Mouse (Mus musculus): ENCODE data around the gene Tcf7l2. TPM values are rescaled to one million over a fixed set of nuclear protein-coding genes. Genes with fewer than 3 reads are reported as not detected.

Gene Tcf7l2
- polyA plus RNA-seq, 1 experiment, result 18.2 TPM

DNA sequence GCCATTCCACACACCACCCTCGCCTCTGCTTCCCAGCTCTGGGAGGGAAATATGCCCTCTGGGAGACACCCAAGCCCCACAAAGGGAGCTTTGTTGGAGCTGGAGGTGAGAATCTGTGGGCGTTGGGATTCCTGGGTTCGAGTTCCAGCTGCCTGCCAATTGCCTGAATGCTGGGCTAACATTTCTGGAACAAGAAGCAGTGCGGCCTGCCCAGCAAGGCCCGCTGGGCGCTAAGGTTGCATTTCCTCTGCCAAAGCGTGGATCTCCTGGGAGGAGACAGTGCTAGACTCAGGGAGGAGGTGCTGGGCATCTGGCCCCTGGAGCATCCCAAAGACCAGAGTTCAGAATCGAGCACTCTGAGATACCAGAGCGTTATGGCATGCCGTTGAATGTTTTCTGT is 38.3 kb downstream of the Tcf7l2 start:
- H3K27ac ChIP-seq (ENCODE audit: insufficient read depth, low read depth, low read length), result no peak overlapping the region
- 59% methylated on average over 10 of the region's 10 CpGs for WGBS
- no peak for TF ChIP-seq POLR2A (IDR thresholded peaks at IDR 0.05; ENCODE audit: low read depth, low read length)
- TF ChIP-seq CTCF (conservative IDR thresholded peaks at IDR 0.05; ENCODE audit: insufficient read depth, insufficient read length, low read depth, low read length), result no peak
- no peaks in the 10 kb centered on the region for H3K27me3 ChIP-seq (replicated peaks; ENCODE audit: control insufficient read depth, insufficient read depth, low read length)
- H3K4me1 ChIP-seq (ENCODE audit: control insufficient read depth, insufficient read depth, low read length), result peaks cover 4% of the 10 kb centered on the region; the same call in 1 of the 2 replicates
- H3K4me3 ChIP-seq (ENCODE audit: insufficient read depth, low read depth, low read length), result no peak overlapping the region
- DNase-seq, result peak; percentile 44
- no peaks in the 10 kb centered on the region for H3K36me3 ChIP-seq (ENCODE audit: control insufficient read depth, insufficient read depth, low read length)

DNA sequence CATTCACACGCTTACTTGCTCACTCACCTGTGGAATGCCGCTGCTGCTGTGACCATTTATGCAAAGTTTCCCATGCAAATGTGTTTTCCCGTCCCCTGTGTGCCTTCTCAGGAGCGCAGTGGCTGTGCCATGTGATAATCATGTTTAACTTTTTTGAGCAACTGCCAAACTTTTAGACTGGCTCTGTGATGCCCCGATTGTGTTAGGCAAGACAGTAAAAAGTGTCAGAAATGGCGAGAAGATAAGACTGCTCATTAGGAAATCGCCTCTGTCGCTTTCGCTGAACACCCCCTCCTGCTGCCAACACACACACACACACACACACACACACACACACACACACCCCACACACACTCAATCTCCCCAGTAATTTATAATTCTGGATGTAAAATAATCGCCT is 39.5 kb downstream of the Tcf7l2 start:
- WGBS, result 61% methylated on average over 10 of the region's 10 CpGs
- H3K27ac ChIP-seq (ENCODE audit: insufficient read depth, low read depth, low read length), result no peak overlapping the region
- no peak overlapping the region for H3K4me3 ChIP-seq (ENCODE audit: insufficient read depth, low read depth, low read length)
- H3K27me3 ChIP-seq (replicated peaks; ENCODE audit: control insufficient read depth, insufficient read depth, low read length), result no peaks in the 10 kb centered on the region
- DNase-seq, result peak; percentile 38
- no peak for TF ChIP-seq POLR2A (IDR thresholded peaks at IDR 0.05; ENCODE audit: low read depth, low read length)
- no peak for TF ChIP-seq CTCF (conservative IDR thresholded peaks at IDR 0.05; ENCODE audit: insufficient read depth, insufficient read length, low read depth, low read length)
- peaks cover 4% of the 10 kb centered on the region; the same call in 1 of the 2 replicates for H3K4me1 ChIP-seq (ENCODE audit: control insufficient read depth, insufficient read depth, low read length)
- no peaks in the 10 kb centered on the region for H3K36me3 ChIP-seq (ENCODE audit: control insufficient read depth, insufficient read depth, low read length)

DNA sequence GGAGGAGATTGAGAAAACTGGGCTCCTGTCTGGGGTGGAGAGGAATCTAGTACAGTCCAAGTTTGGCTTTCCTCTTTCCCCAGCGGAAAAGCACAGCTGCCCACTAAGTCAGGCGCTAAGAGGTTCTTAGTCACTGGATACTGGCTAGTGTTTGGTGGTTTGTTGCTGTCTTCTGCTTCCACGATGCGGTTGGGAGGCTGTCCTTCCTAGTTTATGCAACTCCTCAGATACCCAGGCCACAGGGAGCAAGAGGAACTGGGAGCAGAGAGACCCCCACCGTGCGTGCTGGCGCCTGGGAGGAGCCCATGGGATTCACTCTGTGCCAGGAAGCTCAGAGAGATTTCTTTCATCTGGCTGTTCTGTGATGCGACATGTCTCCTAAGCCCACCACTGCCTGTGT is 40.1 kb downstream of the Tcf7l2 start:
- DNase-seq, result no peak
- H3K27me3 ChIP-seq (replicated peaks; ENCODE audit: control insufficient read depth, insufficient read depth, low read length), result no peaks in the 10 kb centered on the region
- H3K4me1 ChIP-seq (ENCODE audit: control insufficient read depth, insufficient read depth, low read length), result peaks cover 4% of the 10 kb centered on the region; the same call in 1 of the 2 replicates
- TF ChIP-seq CTCF (conservative IDR thresholded peaks at IDR 0.05; ENCODE audit: insufficient read depth, insufficient read length, low read depth, low read length) (no peak), POLR2A (IDR thresholded peaks at IDR 0.05; ENCODE audit: low read depth, low read length) (no peak)
- no peak overlapping the region for H3K4me3 ChIP-seq (ENCODE audit: insufficient read depth, low read depth, low read length)
- no peak overlapping the region for H3K27ac ChIP-seq (ENCODE audit: insufficient read depth, low read depth, low read length)
- H3K36me3 ChIP-seq (ENCODE audit: control insufficient read depth, insufficient read depth, low read length), result no peaks in the 10 kb centered on the region
- WGBS, result 78% methylated on average over 8 of the region's 8 CpGs

DNA sequence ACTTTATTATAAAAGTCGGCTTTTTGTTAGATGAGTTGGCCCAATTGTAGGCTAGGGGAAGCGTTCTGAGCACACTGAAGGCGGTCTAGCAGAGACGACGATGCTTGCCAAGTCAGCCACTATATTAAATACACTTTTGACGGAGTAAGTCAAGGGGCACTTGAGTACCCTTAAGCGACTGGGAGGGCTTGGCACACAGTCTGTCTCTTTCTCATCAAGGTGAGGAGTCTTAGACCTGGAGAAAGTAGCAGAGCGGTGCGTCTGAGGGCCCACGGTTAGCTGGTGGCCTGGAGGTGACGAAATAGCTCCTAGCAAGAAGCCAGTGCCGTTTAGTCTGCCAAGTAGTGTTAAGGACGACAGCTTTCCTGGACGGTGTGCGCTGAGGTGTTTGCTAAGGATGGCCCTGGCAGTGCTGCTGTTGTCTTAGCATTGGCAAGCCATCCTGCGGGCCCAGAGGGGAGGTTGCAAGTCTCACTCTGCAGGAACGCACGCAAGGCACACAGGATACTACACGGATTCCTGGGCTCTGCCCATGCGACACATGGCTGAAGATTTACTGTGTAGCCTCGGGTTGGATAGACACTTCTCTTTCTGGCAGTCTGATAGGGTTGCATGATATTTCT is 43.3 kb downstream of the Tcf7l2 start:
- peak; percentile 33 for DNase-seq

DNA sequence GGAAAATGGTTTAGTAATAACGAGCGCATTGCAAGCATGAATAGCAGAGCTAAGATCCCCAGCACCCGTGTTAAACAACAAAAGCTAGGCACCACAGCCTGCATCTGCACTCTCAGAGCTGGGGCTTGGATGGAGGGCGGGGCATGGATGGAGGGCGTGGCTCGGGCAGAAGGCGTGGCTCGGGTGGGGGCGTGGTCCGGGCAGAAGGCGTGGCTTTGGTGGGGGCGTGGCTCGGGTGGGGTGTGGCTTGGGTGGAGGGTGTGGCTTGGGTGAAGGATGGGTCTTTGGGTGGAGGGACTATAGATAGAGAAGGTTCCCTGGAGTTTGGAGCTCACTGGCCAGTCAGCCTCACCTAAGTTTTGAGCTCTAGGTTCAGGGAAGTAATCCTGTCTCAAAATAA is 45.8 kb downstream of the Tcf7l2 start:
- DNase-seq, result no peak
- Histone ChIP-seq H3K4me3 (ENCODE audit: insufficient read depth, low read depth, low read length) (no peak overlapping the region), H3K4me1 (ENCODE audit: control insufficient read depth, insufficient read depth, low read length) (0 out of 2 replicates have a peak, but pooled peaks cover under 1% of the 10 kb centered on the region), H3K36me3 (ENCODE audit: control insufficient read depth, insufficient read depth, low read length) (no peaks in the 10 kb centered on the region), H3K27me3 (replicated peaks; ENCODE audit: control insufficient read depth, insufficient read depth, low read length) (no peaks in the 10 kb centered on the region), H3K27ac (ENCODE audit: insufficient read depth, low read depth, low read length) (no peak overlapping the region)
- 87% methylated on average over 13 of the region's 13 CpGs for WGBS
- TF ChIP-seq CTCF (conservative IDR thresholded peaks at IDR 0.05; ENCODE audit: insufficient read depth, insufficient read length, low read depth, low read length) (no peak), POLR2A (IDR thresholded peaks at IDR 0.05; ENCODE audit: low read depth, low read length) (no peak)

More for the DNA sequence above, 43.3 kb downstream of the Tcf7l2 start:
- Histone ChIP-seq H3K4me3 (ENCODE audit: insufficient read depth, low read depth, low read length) (no peak overlapping the region), H3K36me3 (ENCODE audit: control insufficient read depth, insufficient read depth, low read length) (no peaks in the 10 kb centered on the region), H3K27ac (ENCODE audit: insufficient read depth, low read depth, low read length) (no peak overlapping the region), H3K27me3 (replicated peaks; ENCODE audit: control insufficient read depth, insufficient read depth, low read length) (no peaks in the 10 kb centered on the region), H3K4me1 (ENCODE audit: control insufficient read depth, insufficient read depth, low read length) (no peaks in the 10 kb centered on the region)
- no peak for TF ChIP-seq POLR2A (IDR thresholded peaks at IDR 0.05; ENCODE audit: low read depth, low read length)
- TF ChIP-seq CTCF (conservative IDR thresholded peaks at IDR 0.05; ENCODE audit: insufficient read depth, insufficient read length, low read depth, low read length), result no peak
- 61% methylated on average over 21 of the region's 21 CpGs for WGBS

DNA sequence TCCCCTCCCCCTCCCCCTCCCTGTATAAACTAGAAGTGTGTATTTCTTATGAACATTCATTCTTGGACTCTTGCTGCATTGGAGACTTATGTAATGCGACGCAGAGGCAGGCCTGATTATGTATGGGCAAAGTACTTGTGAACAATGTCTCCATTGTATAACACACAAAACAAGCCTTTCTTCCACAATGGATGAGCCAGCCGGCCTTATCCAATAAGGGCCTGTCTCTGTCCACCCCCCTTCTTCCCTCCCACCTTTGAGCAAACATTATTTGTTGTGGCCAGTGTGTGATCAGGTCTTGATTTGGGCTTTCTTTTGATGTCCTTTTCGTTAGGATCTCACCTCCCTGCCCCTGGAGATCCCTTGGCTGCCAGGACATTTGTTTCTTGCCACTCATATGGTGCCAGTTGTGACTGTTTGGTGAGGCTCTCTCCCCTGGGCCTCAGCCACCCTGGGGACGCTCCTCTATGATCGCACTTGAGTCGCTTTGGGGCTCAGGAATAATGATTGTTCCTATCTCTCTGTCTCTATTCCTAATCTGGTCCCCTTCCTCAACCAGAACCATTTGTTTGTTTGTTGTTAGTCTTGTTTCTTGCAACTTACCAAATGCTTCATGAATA is 46.8 kb downstream of the Tcf7l2 start:
- peaks cover 4% of the 10 kb centered on the region; the same call in 1 of the 2 replicates for H3K4me1 ChIP-seq (ENCODE audit: control insufficient read depth, insufficient read depth, low read length)
- 88% methylated on average over 7 of the region's 7 CpGs for WGBS

DNA sequence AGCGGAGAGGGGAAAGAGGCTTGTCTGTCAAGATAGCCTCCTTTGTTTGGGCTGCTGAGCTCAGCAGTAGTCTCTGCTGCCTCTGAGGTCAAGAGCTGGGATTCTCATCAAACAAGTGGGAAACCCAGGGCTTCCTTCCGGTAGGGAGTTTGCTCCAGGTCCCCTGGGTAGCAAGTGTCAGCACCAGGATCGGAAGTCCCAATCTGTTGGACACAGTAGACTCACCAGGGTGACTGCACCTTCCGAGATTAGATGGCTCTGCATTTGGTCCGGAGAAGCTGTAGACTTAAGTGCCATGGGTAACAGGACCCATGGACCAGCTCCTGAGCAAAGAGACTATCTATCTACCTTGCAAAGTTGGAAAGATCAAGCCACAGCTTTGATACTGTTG is 47.3 kb downstream of the Tcf7l2 start:
- TF ChIP-seq CTCF (conservative IDR thresholded peaks at IDR 0.05; ENCODE audit: insufficient read depth, insufficient read length, low read depth, low read length), result no peak
- no peak for TF ChIP-seq POLR2A (IDR thresholded peaks at IDR 0.05; ENCODE audit: low read depth, low read length)
- Histone ChIP-seq H3K27ac (ENCODE audit: insufficient read depth, low read depth, low read length) (no peak overlapping the region), H3K36me3 (ENCODE audit: control insufficient read depth, insufficient read depth, low read length) (no peaks in the 10 kb centered on the region), H3K4me1 (ENCODE audit: control insufficient read depth, insufficient read depth, low read length) (peaks cover 4% of the 10 kb centered on the region; the same call in 1 of the 2 replicates), H3K27me3 (replicated peaks; ENCODE audit: control insufficient read depth, insufficient read depth, low read length) (no peaks in the 10 kb centered on the region), H3K4me3 (ENCODE audit: insufficient read depth, low read depth, low read length) (no peak overlapping the region)
- DNase-seq, result no peak
- WGBS, result 69% methylated on average over 5 of the region's 5 CpGs

More for the DNA sequence above, 46.8 kb downstream of the Tcf7l2 start:
- Histone ChIP-seq H3K27me3 (replicated peaks; ENCODE audit: control insufficient read depth, insufficient read depth, low read length) (no peaks in the 10 kb centered on the region), H3K27ac (ENCODE audit: insufficient read depth, low read depth, low read length) (no peak overlapping the region), H3K4me3 (ENCODE audit: insufficient read depth, low read depth, low read length) (no peak overlapping the region), H3K36me3 (ENCODE audit: control insufficient read depth, insufficient read depth, low read length) (no peaks in the 10 kb centered on the region)
- no peak for DNase-seq
- TF ChIP-seq POLR2A (IDR thresholded peaks at IDR 0.05; ENCODE audit: low read depth, low read length) (no peak), CTCF (conservative IDR thresholded peaks at IDR 0.05; ENCODE audit: insufficient read depth, insufficient read length, low read depth, low read length) (no peak)

Measured in kidney, adult 2 months (tissue).